Comparison of ENCODE assay signal across 22 mouse cellular contexts in genomic region chr10:23295616-23296015, GRCm38 (mm10). TPM values are rescaled to one million over a fixed set of nuclear protein-coding genes. Genes with fewer than 3 reads are reported as not detected.
"Had no signal": no experiment of that assay in that cellular context is flagged by ENCODE, and none has a peak within 500 bp of the region (broad histone marks: within the 10 kb centered on the region; RNA-seq: fewer than 3 reads in every experiment).

No protein-coding gene starts in this region.

- H3K4me1 ChIP-seq: limb, embryonic 12.5 days; limb, embryonic 15.5 days; midbrain, embryonic 12.5 days; midbrain, embryonic 15.5 days; neural tube, embryonic 12.5 days; neural tube, embryonic 15.5 days had no signal

- H3K4me2 ChIP-seq: limb, embryonic 12.5 days; limb, embryonic 15.5 days; midbrain, embryonic 12.5 days; midbrain, embryonic 15.5 days; neural tube, embryonic 12.5 days; neural tube, embryonic 15.5 days had no signal

- H3K27me3 ChIP-seq: limb, embryonic 12.5 days; limb, embryonic 15.5 days; midbrain, embryonic 12.5 days; midbrain, embryonic 15.5 days; neural tube, embryonic 12.5 days; neural tube, embryonic 15.5 days had no signal

- H3K9ac ChIP-seq: limb, embryonic 12.5 days; limb, embryonic 15.5 days; midbrain, embryonic 12.5 days; midbrain, embryonic 15.5 days; neural tube, embryonic 12.5 days; neural tube, embryonic 15.5 days had no signal

- H3K36me3 ChIP-seq: limb, embryonic 12.5 days; limb, embryonic 15.5 days; midbrain, embryonic 12.5 days; midbrain, embryonic 15.5 days; neural tube, embryonic 12.5 days; neural tube, embryonic 15.5 days had no signal

- H3K4me3 ChIP-seq: limb, embryonic 12.5 days; limb, embryonic 15.5 days; midbrain, embryonic 12.5 days; midbrain, embryonic 15.5 days; neural tube, embryonic 12.5 days; neural tube, embryonic 15.5 days had no signal

- ATAC-seq: intestine, embryonic 16.5 days; midbrain, embryonic 15.5 days had no signal

- H3K27ac ChIP-seq: limb, embryonic 12.5 days; limb, embryonic 15.5 days; midbrain, embryonic 12.5 days; midbrain, embryonic 15.5 days; neural tube, embryonic 12.5 days; neural tube, embryonic 15.5 days had no signal

- H3K9me3 ChIP-seq: limb, embryonic 12.5 days; limb, embryonic 15.5 days; midbrain, embryonic 12.5 days; midbrain, embryonic 15.5 days; neural tube, embryonic 12.5 days; neural tube, embryonic 15.5 days had no signal

- DNase-seq: kidney, adult 18-20 months; kidney, adult 9 months; kidney, postnatal 14 days; kidney, postnatal 4 days; left cerebral cortex, postnatal 4 days; lung, adult 2 months; lung, postnatal 14 days; lung, postnatal 4 days; right cerebral cortex, adult 18-20 months; right cerebral cortex, postnatal 14 days; spleen, adult 18-20 months; thymus, adult 2 months; thymus, postnatal 14 days; thymus, postnatal 4 days had no signal

RNA-seq across cellular contexts. Expression of gene Eya4, which starts 55.0 kb away (rescaled TPM):
- total RNA-seq: megakaryocyte progenitor cell, adult 5-6 weeks had no signal
